Mouse (Mus musculus) granulocyte monocyte progenitor cell, adult 5-6 weeks (primary cell): ENCODE measurements at regions not wholly inside any gene's neighbourhood (a gene's known extent, or its start where the extent isn't known, plus 50 kb on each side); places are given as distances from the start of the nearest gene placed in this dataset.
"Not testable (repeated sequence)": the region's sequence is repeated elsewhere in the genome, so short reads cannot be mapped to it uniquely, and the experiment has no call there.

Experiments
- ATAC-seq: replicated peaks from 2 replicates; pipeline ENCODE4 v1.8.0; 2016; ENCODE audit warnings: mild to moderate bottlenecking, moderate TSS enrichment, inconsistent platforms; ENCODE audit not compliant: poor library complexity, severe bottlenecking

GRCm38 (mm10) chr13:58663316-58663715 is 52.6 kb upstream of the Slc28a3 start:
- no peak for ATAC-seq

DNA sequence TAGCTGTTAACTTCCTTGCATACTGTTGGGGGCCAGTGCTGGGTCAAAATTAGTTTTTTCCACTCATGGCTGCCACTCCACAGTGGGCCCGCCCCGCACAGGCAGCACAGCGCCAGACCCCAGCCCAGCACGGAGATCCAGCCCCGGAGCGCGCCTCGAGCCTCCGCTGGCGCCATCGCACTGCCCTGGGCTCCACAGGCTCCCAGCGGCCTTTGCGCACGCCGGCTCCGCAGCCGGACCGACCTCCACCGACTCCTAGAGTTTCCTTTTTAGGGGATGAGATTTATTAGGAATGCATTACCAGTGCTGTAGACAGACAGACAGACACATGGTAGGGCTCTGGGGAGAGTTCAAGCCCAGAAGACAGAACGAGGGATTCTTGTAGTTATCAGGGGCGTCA is 58.0 kb upstream of the Slc28a3 start:
- peak; percentile 48; the same call in 1 of the 2 replicates for ATAC-seq

DNA sequence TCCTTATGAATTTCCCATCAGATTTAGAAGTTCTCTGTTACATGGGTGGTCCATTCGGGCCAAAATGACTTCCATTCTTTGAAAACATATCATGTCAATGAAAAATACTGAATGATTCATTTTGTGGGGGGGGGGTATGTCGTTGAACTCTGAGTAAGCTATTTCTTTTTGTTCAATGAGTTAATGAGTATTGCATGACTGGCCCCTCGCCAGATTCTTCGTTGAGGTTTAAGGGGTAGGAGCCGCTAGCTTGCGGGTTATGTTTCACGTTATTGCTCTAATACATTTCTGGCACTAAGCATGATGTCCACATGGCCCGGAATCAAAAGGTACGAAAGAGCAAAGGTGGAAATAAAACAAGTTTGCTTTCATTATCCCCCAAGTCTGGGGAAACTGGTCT is 59.5 kb upstream of the Slc28a3 start:
- no peak for ATAC-seq

DNA sequence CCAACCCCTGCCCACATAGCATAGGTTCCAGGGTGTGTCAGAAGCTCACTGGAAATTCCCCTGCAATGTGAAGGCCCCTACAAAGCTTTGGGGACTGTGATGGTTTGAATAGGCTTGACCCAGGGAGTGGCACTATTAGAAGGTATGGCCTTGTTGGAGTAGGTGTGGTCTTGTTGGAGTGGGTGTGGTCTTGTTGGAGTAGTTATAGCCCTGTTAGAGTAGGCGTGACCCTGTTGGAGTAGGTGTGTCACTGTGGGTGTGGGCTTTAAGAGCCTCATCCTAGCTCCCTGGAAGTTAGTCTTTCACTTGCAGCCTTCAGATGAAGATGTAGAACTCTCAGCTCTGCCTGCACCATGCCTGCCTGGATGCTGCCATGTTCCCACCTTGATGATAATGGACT is 64.9 kb upstream of the Slc28a3 start:
- ATAC-seq: not testable (repeated sequence)

DNA sequence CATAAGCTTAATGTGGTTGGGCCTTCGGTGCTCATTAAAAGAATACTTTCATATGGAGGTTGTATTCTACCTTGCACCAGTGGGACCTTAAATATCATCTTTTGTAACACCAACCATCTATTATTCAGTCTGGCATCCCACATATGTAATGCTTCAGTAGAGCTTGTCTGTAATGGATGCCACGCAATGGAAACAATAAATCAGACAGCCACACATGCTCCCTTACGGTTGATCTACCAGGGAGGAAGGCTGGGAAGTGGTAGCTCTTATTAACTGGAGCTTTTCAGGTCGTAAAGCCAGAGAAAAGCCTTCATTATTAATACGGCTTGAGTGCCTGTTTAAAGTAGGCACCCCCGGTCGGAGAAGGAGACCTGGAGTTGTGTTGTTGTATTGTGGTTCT is 66.8 kb upstream of the Slc28a3 start:
- ATAC-seq: no peak

DNA sequence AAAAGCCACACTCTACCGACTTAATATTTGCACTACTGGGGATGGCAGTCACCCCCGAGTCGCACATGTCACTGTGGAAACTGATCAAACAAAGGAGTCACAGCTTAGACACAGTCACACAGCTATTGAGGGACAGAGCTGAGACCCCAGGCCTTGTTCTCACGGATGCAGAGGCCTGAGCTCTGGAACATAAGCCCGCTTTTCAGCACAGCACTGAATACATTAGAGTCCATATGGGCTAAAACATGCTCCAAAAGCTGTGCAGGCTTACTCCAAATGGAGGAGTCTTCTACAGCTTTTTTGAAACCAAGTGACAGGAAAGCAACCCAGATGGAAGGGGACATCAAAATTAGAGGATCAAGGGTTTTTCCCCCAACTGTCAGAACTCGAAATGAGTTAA is 69.0 kb upstream of the Slc28a3 start:
- no peak for ATAC-seq

GRCm38 (mm10) chr13:58686822-58687221 is 76.1 kb upstream of the Slc28a3 start:
- peak; percentile 35; the same call in 1 of the 2 replicates for ATAC-seq

DNA sequence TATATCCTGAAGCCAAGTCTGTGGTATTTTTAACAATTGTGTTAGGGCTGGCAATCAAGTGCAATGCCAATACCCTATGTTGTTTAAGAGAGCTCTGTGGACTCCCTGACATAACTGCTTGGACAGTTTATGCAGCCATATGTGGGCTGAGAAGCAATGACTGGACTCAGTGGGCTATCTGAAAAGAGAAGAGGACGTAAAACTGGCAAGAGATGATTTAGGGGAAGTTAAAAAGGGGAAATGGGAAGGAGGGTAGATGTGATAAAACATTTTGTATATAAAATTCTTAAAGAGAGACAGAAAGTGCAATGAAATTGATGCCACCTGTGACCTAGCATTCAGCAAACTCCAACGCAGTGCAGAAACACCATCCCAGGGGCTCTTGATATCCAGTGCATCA is 76.9 kb upstream of the Slc28a3 start:
- peak; percentile 72 for ATAC-seq

GRCm38 (mm10) chr13:58688249-58688648 is 77.6 kb upstream of the Slc28a3 start:
- ATAC-seq: peak; percentile 77

GRCm38 (mm10) chr13:58694703-58695102 is 84.0 kb upstream of the Slc28a3 start:
- no peak for ATAC-seq

- ATAC-seq: peak; percentile 71
These were observed 85.3 kb upstream of the Slc28a3 start for GRCm38 (mm10) chr13:58695964-58696363.

- no peak for ATAC-seq
These were observed 89.3 kb upstream of the Slc28a3 start for GRCm38 (mm10) chr13:58700021-58700420.

DNA sequence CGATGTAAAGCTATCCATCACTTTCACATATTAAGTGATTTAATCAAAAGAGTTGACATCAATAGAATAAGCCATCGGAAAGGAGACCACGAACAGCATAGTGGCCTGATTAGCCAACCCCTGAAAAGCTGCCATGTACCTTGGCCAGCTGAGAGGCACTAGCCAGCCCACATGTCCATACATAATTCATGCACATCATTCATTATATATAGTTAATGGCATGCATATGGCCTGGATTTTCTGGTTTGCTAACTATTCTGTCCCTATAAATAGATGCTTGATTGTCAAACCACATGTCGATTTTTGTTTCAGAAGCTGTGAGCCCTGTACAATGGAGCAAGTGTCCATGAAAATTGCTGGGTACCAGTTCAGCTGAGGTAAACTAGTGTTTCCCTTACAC is 93.5 kb upstream of the Slc28a3 start:
- ATAC-seq: no peak

DNA sequence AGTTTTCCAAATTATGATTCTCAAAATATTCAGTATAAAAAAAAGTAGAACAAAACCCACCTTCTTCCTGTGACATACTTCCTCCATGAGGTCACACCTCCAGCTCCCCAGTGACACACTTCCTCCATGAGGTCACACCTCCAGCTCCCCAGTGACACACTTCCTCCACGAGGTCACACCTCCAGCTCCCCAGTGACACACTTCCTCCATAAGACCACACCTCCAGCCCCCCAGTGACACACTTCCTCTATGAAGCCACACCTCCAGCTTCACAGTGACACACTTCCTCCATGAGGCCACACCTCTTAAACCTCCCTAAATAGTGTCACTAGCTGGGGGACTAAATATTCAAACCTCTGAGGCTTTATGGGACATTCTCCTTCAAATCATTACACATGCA is 89.8 kb upstream of the Ntrk2 start:
- peak; percentile 67 for ATAC-seq

DNA sequence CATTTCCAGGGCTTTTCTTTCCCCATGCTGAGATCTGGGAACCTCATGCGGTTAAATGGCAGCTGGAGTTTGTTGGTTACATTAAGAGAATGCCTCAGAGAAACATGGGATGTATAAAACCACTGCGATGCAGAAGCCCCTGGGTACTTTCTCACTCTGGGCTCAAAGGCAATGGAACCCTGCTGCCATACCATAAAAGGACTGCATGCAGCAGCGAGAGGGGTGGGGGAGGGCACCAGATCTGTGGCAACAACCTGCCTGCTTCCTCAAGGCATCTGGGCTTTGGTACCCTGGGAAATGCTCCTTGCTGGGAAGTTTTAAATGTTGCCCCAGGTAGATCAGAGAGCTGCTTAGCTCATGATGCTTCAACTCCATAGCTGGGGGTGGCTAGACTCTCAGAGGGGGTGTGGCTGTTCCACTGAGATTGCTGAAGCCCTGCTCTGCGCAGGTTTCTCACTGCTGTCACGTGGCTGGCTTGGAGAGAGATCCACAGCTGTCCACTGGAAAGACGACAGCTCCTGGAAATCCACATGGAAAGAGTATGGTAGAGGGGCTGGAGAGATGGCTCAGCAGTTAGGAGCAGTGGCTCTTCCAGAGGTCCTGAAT is 75.8 kb upstream of the Ntrk2 start:
- ATAC-seq: no peak

GRCm38 (mm10) chr13:58732776-58733175 is 73.6 kb upstream of the Ntrk2 start:
- no peak for ATAC-seq

DNA sequence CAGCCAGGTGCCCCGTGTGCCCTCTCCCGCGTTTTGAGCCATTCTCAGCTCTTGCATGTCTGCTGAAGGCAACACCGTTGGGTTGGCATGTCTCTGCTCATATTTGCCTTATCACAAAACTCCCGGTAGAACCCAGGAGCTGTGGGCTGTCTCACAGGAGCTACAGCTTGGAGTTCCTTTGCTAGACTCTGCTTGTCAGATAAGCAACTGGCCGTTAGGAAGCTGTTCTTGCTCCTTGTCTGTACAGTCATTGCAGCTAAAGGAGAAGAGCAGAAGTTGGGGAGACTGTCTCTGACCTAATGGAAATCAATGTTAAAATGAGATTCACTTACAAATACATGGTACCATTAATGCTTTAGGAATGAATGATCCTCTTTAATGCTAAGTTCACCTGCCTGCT is 72.8 kb upstream of the Ntrk2 start:
- ATAC-seq: no peak

GRCm38 (mm10) chr13:58735577-58735976 is 70.8 kb upstream of the Ntrk2 start:
- no peak for ATAC-seq

DNA sequence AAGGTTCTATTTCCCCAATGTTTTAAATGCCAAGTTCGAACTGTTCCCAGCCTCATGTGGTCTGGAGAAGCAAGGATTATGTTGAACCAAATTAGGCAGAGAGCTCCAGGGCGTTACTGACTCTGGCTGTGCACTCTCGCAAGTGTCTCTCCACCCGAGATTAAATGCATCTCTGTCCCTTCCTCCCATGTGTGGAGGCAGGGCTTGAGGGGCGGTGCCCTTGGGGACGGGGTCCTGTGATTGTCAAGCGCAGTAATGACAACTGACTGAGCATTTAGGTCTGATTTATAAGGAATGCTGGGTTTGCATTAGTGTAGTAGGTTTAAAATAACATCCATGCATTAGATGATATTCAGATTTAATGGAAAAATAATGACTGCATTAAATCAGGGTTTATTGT is 65.6 kb upstream of the Ntrk2 start:
- no peak for ATAC-seq

GRCm38 (mm10) chr13:58746056-58746455 is 60.3 kb upstream of the Ntrk2 start:
- no peak for ATAC-seq

DNA sequence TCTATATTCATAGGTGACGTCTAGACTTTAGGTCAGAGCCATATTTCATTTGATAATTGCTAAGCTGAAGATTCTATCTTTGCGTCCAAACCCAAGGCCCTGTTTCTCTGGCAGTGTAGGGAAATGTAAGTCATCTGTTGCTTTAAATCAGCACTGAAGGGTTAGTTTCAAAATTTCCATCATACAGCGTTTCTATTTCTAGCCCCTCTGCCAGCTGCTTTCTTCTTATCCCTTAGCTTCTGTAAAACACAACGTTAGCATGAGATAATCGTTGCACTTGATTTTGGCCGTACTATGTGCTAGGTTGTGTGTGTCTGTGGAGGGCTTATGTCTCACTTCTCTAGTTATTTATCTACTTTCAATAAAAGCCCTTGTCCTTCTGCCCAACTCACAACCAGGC is 58.7 kb upstream of the Ntrk2 start:
- ATAC-seq: no peak

DNA sequence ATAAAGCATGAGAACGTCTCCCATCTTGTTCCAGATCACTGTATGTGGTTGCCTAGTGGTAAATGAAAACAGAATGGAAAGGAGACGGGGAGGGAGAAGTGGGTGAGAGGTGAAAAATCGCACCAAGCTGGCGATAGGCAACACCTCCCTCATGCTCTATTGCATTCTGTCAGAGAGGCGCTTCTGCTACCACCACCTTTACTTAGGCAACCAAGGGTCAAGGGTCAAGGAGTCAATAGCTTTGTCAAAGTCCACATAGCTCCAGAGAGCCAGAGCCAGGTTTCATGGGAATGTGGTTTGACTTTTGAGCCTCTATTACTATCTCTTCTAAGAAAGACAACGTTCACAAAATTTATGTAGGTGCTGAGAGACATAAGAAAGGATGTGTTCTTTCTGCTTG is 50.2 kb upstream of the Ntrk2 start:
- no peak for ATAC-seq
